Mouse (Mus musculus): ENCODE data around the gene Itpr1. TPM values are rescaled to one million over a fixed set of nuclear protein-coding genes. Genes with fewer than 3 reads are reported as not detected.

Gene Itpr1
- polyA plus RNA-seq, 1 experiment from 2014 or later: 22.4 TPM

- H3K9me3 ChIP-seq (ENCODE audit: control insufficient read depth, low read length): no peaks in the 10 kb centered on the region
- no peaks in the 10 kb centered on the region for H3K27me3 ChIP-seq (ENCODE audit: control insufficient read depth, insufficient read depth, low read length)
- no peak overlapping the region for H3K9ac ChIP-seq (ENCODE audit: low read depth, low read length)
- ATAC-seq (ENCODE audit: low FRiP score, low TSS enrichment): no peak
- 74% methylated on average over 16 of the region's 16 CpGs for WGBS
- no peak overlapping the region for H3K4me2 ChIP-seq (replicated peaks; ENCODE audit: low read depth, low read length)
- no peaks in the 10 kb centered on the region for H3K36me3 ChIP-seq (ENCODE audit: control insufficient read depth, insufficient read depth, low read length)
- no peak overlapping the region for H3K27ac ChIP-seq (ENCODE audit: low read depth, low read length)
- no peak overlapping the region for H3K4me3 ChIP-seq (ENCODE audit: low read length)
- peaks cover 44% of the 10 kb centered on the region for H3K4me1 ChIP-seq (ENCODE audit: control insufficient read depth, insufficient read depth, low read length)
These were observed 241.4 kb downstream of the Itpr1 start for GRCm38 (mm10) chr6:108454061-108454891.

DNA sequence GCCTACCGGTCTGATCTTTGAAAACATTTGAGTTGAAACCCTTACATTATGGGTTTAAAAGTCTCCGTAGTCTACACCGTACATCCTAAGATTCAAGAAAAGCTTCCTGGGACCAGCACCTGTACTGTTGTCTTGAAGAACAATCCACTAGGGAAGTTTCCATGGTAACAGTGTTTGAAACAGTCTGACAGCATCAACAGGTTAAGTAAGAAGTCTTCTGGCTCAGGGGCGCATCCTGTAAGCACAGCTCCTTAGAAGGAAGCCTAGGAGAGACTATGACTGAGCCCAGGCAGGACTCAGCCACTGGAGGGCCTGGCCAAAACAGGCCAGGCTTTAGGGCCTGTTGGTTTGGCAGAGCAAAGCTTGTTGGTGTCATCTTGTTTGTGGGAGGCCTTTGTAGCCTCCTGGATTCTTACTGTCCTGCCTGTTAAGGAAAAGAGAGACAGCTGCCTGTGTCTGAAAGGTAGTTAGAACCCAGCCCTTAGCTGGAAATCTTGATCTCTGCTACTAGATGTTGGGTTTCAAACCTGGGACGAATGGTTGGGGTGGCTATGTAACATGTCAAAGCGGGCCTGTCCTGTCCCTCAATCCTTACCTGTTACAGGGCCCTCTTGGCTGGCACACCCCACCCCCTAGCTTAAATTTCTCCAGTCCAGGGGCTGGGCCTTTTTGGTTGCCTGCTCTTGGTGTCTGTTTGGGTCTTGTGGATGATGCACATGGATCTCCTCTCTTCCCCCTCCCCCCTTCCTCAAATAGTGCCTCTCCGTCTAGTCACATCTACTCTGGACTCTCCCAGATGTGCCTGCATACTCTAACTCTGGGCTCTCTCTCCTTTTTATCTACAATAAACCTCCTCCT lies 242.3 kb downstream of the Itpr1 start:
- Histone ChIP-seq H3K36me3 (ENCODE audit: control insufficient read depth, insufficient read depth, low read length) (no peaks in the 10 kb centered on the region), H3K9me3 (ENCODE audit: control insufficient read depth, low read length) (no peaks in the 10 kb centered on the region), H3K4me2 (replicated peaks; ENCODE audit: low read depth, low read length) (no peak overlapping the region), H3K9ac (ENCODE audit: low read depth, low read length) (no peak overlapping the region), H3K27me3 (ENCODE audit: control insufficient read depth, insufficient read depth, low read length) (no peaks in the 10 kb centered on the region), H3K27ac (ENCODE audit: low read depth, low read length) (peak overlapping the region; percentile 95; the same call in 1 of the 2 replicates), H3K4me3 (ENCODE audit: low read length) (no peak overlapping the region), H3K4me1 (ENCODE audit: control insufficient read depth, insufficient read depth, low read length) (peaks cover 50% of the 10 kb centered on the region)
- ATAC-seq (ENCODE audit: low FRiP score, low TSS enrichment): no peak
- WGBS: 86% methylated on average over 7 of the region's 7 CpGs

- Histone ChIP-seq H3K27me3 (ENCODE audit: control insufficient read depth, insufficient read depth, low read length) (no peaks in the 10 kb centered on the region), H3K4me1 (ENCODE audit: control insufficient read depth, insufficient read depth, low read length) (peaks cover 47% of the 10 kb centered on the region), H3K4me3 (ENCODE audit: low read length) (no peak overlapping the region; the same call in 1 of the 2 replicates), H3K27ac (ENCODE audit: low read depth, low read length) (peak overlapping the region; percentile 95), H3K4me2 (replicated peaks; ENCODE audit: low read depth, low read length) (peak overlapping the region; percentile 32), H3K9me3 (ENCODE audit: control insufficient read depth, low read length) (no peaks in the 10 kb centered on the region), H3K36me3 (ENCODE audit: control insufficient read depth, insufficient read depth, low read length) (no peaks in the 10 kb centered on the region), H3K9ac (ENCODE audit: low read depth, low read length) (peak overlapping the region; percentile 44; the same call in 1 of the 2 replicates)
- WGBS: 11% methylated on average over 18 of the region's 18 CpGs
- ATAC-seq (ENCODE audit: low FRiP score, low TSS enrichment): no peak
These were observed 243.6 kb downstream of the Itpr1 start for GRCm38 (mm10) chr6:108456231-108457062.

DNA sequence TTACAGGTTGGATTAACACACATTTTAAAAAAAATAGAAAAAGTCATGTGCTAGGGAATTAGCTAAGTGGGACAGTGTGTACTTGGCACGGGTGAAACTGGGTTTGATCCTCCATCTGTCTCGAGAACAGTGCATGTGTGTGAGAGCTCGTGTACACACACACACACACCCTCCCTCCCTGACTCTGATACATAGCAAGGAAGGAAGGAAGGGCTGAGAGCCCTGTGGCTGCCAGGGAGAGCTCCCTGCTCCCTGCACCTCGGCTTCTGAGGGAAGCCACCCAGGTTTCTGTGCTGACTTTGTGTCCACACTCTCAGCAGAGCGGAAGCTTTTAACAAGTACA lies 244.1 kb downstream of the Itpr1 start:
- WGBS: 16% methylated on average over 5 of the region's 5 CpGs
- H3K4me3 ChIP-seq (ENCODE audit: low read length): no peak overlapping the region
- H3K9me3 ChIP-seq (ENCODE audit: control insufficient read depth, low read length): no peaks in the 10 kb centered on the region
- H3K4me1 ChIP-seq (ENCODE audit: control insufficient read depth, insufficient read depth, low read length): peaks cover 47% of the 10 kb centered on the region
- H3K9ac ChIP-seq (ENCODE audit: low read depth, low read length): peak overlapping the region; percentile 44; the same call in 1 of the 2 replicates
- no peaks in the 10 kb centered on the region for H3K27me3 ChIP-seq (ENCODE audit: control insufficient read depth, insufficient read depth, low read length)
- ATAC-seq (ENCODE audit: low FRiP score, low TSS enrichment): peak; percentile 25; the same call in 1 of the 2 replicates
- peak overlapping the region; percentile 32; the same call in 1 of the 2 replicates for H3K4me2 ChIP-seq (replicated peaks; ENCODE audit: low read depth, low read length)
- H3K27ac ChIP-seq (ENCODE audit: low read depth, low read length): peak overlapping the region; percentile 95
- H3K36me3 ChIP-seq (ENCODE audit: control insufficient read depth, insufficient read depth, low read length): no peaks in the 10 kb centered on the region

DNA sequence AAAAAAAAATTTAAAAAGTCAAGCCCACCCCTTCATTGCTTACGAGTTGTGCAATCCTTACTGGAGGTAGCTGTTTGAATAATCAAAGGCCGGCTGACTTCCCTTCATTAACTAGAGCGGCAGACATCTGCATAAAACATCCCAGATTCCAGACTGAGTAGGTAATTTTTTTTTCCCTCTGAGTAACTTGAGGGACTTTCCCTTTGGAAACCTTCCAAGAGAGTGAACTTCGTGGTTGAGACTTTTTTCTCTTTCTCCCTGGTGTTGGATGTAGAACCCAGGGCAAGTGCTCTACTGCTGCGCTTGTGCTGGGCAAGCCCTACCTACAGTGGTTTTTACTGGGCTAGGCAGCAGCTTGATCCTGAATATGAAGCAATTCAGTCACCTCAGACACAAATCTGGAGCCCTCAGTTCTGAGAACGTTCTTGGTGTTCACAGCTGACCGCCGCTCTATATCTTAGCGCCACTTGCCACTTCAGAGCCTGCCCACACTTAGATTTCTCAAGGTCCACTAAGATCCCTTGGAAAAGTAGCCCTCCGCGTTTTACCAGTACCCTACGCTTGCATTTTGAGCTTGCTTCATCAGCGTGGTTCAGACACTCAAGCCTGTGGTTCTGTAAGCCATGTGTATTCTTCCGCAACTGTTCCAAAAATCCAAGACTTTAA lies 244.8 kb downstream of the Itpr1 start:
- 33% methylated on average over 14 of the region's 14 CpGs for WGBS
- H3K4me1 ChIP-seq (ENCODE audit: control insufficient read depth, insufficient read depth, low read length): peaks cover 47% of the 10 kb centered on the region

DNA sequence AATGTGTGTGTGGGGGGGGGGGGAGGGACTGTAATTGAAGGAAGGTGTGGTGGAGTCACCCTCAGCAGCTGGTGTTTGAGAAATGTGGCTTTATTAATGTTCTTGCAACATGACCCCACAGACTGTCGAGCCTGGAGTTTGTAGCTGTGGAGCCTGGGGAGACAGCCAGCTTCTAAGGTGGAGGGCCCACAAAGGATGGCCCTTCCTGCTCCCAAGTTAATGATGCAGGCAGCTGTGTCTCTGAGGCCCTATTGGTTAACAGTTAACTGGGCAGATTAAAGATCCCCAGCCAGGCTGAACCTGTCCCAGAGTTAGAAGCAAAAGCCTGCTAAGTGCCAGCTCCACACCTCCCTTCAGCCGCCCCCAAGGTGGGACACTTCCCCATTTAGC lies 245.3 kb downstream of the Itpr1 start:
- Histone ChIP-seq H3K4me3 (ENCODE audit: low read length) (no peak overlapping the region), H3K27ac (ENCODE audit: low read depth, low read length) (peak overlapping the region; percentile 87), H3K36me3 (ENCODE audit: control insufficient read depth, insufficient read depth, low read length) (no peaks in the 10 kb centered on the region), H3K9ac (ENCODE audit: low read depth, low read length) (no peak overlapping the region), H3K4me2 (replicated peaks; ENCODE audit: low read depth, low read length) (0 out of 2 replicates have a peak overlapping the region, but pooled peaks have one; percentile 10), H3K4me1 (ENCODE audit: control insufficient read depth, insufficient read depth, low read length) (peaks cover 47% of the 10 kb centered on the region), H3K27me3 (ENCODE audit: control insufficient read depth, insufficient read depth, low read length) (no peaks in the 10 kb centered on the region), H3K9me3 (ENCODE audit: control insufficient read depth, low read length) (no peaks in the 10 kb centered on the region)
- peak; percentile 84 for ATAC-seq (ENCODE audit: low FRiP score, low TSS enrichment)
- WGBS: 25% methylated on average over 2 of the region's 2 CpGs

More for the DNA sequence above, 244.8 kb downstream of the Itpr1 start:
- ATAC-seq (ENCODE audit: low FRiP score, low TSS enrichment): peak; percentile 20
- Histone ChIP-seq H3K9me3 (ENCODE audit: control insufficient read depth, low read length) (no peaks in the 10 kb centered on the region), H3K27me3 (ENCODE audit: control insufficient read depth, insufficient read depth, low read length) (no peaks in the 10 kb centered on the region), H3K27ac (ENCODE audit: low read depth, low read length) (peak overlapping the region; percentile 87), H3K4me3 (ENCODE audit: low read length) (no peak overlapping the region), H3K36me3 (ENCODE audit: control insufficient read depth, insufficient read depth, low read length) (no peaks in the 10 kb centered on the region), H3K9ac (ENCODE audit: low read depth, low read length) (no peak overlapping the region), H3K4me2 (replicated peaks; ENCODE audit: low read depth, low read length) (no peak overlapping the region)

DNA sequence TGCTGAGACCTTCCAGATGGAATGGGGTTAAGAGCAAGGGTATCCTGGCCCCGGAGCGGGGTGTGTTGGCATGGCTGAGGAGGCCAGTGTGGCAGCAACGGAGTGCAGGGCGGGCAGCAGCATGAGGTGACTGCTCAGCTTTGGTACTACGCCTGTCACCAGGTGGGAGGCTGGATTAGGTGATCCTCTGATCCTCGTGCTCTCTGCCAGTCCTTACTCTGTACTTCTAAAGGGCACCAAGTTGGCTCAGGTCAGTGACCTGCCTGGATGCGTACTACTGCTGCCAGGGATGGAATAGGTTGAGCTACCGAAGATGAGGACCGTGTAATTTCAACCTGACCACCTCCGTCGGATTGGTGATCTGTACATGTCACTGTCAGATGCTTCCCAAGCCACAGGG lies 245.9 kb downstream of the Itpr1 start:
- no peaks in the 10 kb centered on the region for H3K9me3 ChIP-seq (ENCODE audit: control insufficient read depth, low read length)
- H3K4me2 ChIP-seq (replicated peaks; ENCODE audit: low read depth, low read length): peak overlapping the region; percentile 10; the same call in 1 of the 2 replicates
- WGBS: 68% methylated on average over 11 of the region's 11 CpGs
- ATAC-seq (ENCODE audit: low FRiP score, low TSS enrichment): peak; percentile 25; the same call in 1 of the 2 replicates
- no peaks in the 10 kb centered on the region for H3K36me3 ChIP-seq (ENCODE audit: control insufficient read depth, insufficient read depth, low read length)
- H3K27ac ChIP-seq (ENCODE audit: low read depth, low read length): peak overlapping the region; percentile 87
- no peak overlapping the region for H3K9ac ChIP-seq (ENCODE audit: low read depth, low read length)
- no peak overlapping the region for H3K4me3 ChIP-seq (ENCODE audit: low read length)
- H3K27me3 ChIP-seq (ENCODE audit: control insufficient read depth, insufficient read depth, low read length): no peaks in the 10 kb centered on the region
- H3K4me1 ChIP-seq (ENCODE audit: control insufficient read depth, insufficient read depth, low read length): peaks cover 47% of the 10 kb centered on the region
